Mouse (Mus musculus): ENCODE measurements around the gene Stam2. TPM values are rescaled to one million over a fixed set of nuclear protein-coding genes. Genes with fewer than 3 reads are reported as not detected.

Stam2 gene
- polyA plus RNA-seq, 1 experiment from 2014 or later, result 9.8 TPM

- WGBS (ENCODE audit: insufficient replicate concordance), result 62% methylated on average over 8 of the region's 8 CpGs
- no peaks in the 10 kb centered on the region for H3K27me3 ChIP-seq
- H3K4me3 ChIP-seq (replicated peaks), result no peak overlapping the region
- H3K4me1 ChIP-seq (replicated peaks), result no peaks in the 10 kb centered on the region
- H3K4me2 ChIP-seq, result no peak overlapping the region
- H3K9me3 ChIP-seq (replicated peaks), result no peaks in the 10 kb centered on the region
- H3K9ac ChIP-seq, result no peak overlapping the region
- no peak for ATAC-seq (ENCODE audit: low read depth)
- no peaks in the 10 kb centered on the region for H3K36me3 ChIP-seq
- no peak for DNase-seq
- H3K27ac ChIP-seq, result no peak overlapping the region
Observed at GRCm38 (mm10) chr2:52647255-52647998, 94.7 kb downstream of the Stam2 start.

- no peak overlapping the region for H3K4me2 ChIP-seq
- ATAC-seq (ENCODE audit: low read depth) (no peak), DNase-seq (no peak)
- H3K27ac ChIP-seq, result no peak overlapping the region
- no peak overlapping the region for H3K4me3 ChIP-seq (replicated peaks)
- H3K4me1 ChIP-seq (replicated peaks), result no peaks in the 10 kb centered on the region
- H3K36me3 ChIP-seq, result no peaks in the 10 kb centered on the region
- WGBS (ENCODE audit: insufficient replicate concordance), result 50% methylated on average over 6 of the region's 6 CpGs
- no peaks in the 10 kb centered on the region for H3K9me3 ChIP-seq (replicated peaks)
- no peaks in the 10 kb centered on the region for H3K27me3 ChIP-seq
- no peak overlapping the region for H3K9ac ChIP-seq
Observed at GRCm38 (mm10) chr2:52643657-52644056, 98.4 kb downstream of the Stam2 start.

Other genes with a start within 250 kb of the Stam2 start
- 0.21 and 0.50 TPM in 2 replicates for gene Cacnb4, start 65.5 kb downstream of the Stam2 start, polyA plus RNA-seq (2015; fragmentation: Nextera tagmentation; extraction: Ambion mirVana)
- gene Fmnl2, start 115.6 kb upstream of the Stam2 start, polyA plus RNA-seq (2015; fragmentation: Nextera tagmentation; extraction: Ambion mirVana), result 0.37 and 0.46 TPM in 2 replicates